Mouse (Mus musculus): ENCODE measurements around the gene Terf2ip. TPM values are rescaled to one million over a fixed set of nuclear protein-coding genes. Genes with fewer than 3 reads are reported as not detected.
A peak's percentile ranks its signal among the peaks of the same experiment; 100 is the strongest.

Terf2ip gene
- total RNA-seq, 1 experiment, result 9.7 TPM

- in situ Hi-C loops (cut with MboI; ENCODE audit: low sequenced_read_pairs in 2 of 2, unreplicated experiment in 2 of 2), result no loop called here
Measured at GRCm38 (mm10) chr8:112034603-112035002, 23.4 kb downstream of the Terf2ip start.

GRCm38 (mm10) chr8:112037521-112037920, 26.3 kb downstream of the Terf2ip start:
- DNase-seq (ENCODE audit: low read depth, low spot score), result no peak
- TF ChIP-seq ZNF384 (IDR thresholded peaks at IDR 0.05; ENCODE audit: low read depth, low read length) (no peak), CHD2 (IDR thresholded peaks at IDR 0.05; ENCODE audit: low read depth, low read length) (no peak), ZC3H11A (IDR thresholded peaks at IDR 0.05; ENCODE audit: borderline replicate concordance, low read depth, low read length) (no peak), MAFK (IDR thresholded peaks at IDR 0.05; ENCODE audit: insufficient read depth, low read depth, low read length) (no peak), HCFC1 (IDR thresholded peaks at IDR 0.05; ENCODE audit: borderline replicate concordance, insufficient read depth, low read length) (no peak)
- H3K4me3 ChIP-seq (ENCODE audit: insufficient read depth in 1 of 2, low read depth in 1 of 2, low read length in 2 of 2, poor library complexity in 1 of 2, severe bottlenecking in 1 of 2), result peak overlapping the region; percentile 3 to 31; a peak in 2 of 4 replicates
- H3K9ac ChIP-seq (ENCODE audit: insufficient read depth, low read depth, low read length, poor library complexity, severe bottlenecking), result 0 out of 2 replicates have a peak overlapping the region, but pooled peaks have one; percentile 14
- H3K4me1 ChIP-seq (ENCODE audit: control insufficient read depth in 2 of 2, insufficient read depth in 2 of 2, low read length in 2 of 2, poor library complexity in 1 of 2), result peaks cover 0 to 2% of the 10 kb centered on the region in 2 experiments; a peak in 2 of 4 replicates
- no peaks in the 10 kb centered on the region for H3K36me3 ChIP-seq (ENCODE audit: control insufficient read depth, insufficient read depth, low read length, poor library complexity, severe bottlenecking)
- H3K27ac ChIP-seq (ENCODE audit: insufficient read depth, low read depth, low read length, poor library complexity, severe bottlenecking), result no peak overlapping the region
- in situ Hi-C loops (cut with MboI; ENCODE audit: low sequenced_read_pairs in 2 of 2, unreplicated experiment in 2 of 2), result no loop called here
- H3K9me3 ChIP-seq (ENCODE audit: control insufficient read depth, insufficient read depth, low read depth, low read length), result no peaks in the 10 kb centered on the region

More at GRCm38 (mm10) chr8:112034603-112035002, 23.4 kb downstream of the Terf2ip start:
- peak; percentile 77 for DNase-seq (ENCODE audit: low read depth, low spot score)
- Histone ChIP-seq H3K4me3 (ENCODE audit: insufficient read depth in 1 of 2, low read depth in 1 of 2, low read length in 2 of 2, poor library complexity in 1 of 2, severe bottlenecking in 1 of 2) (no peak overlapping the region), H3K27ac (ENCODE audit: insufficient read depth, low read depth, low read length, poor library complexity, severe bottlenecking) (no peak overlapping the region), H3K4me1 (ENCODE audit: control insufficient read depth in 2 of 2, insufficient read depth in 2 of 2, low read length in 2 of 2, poor library complexity in 1 of 2) (peaks cover 2 to 7% of the 10 kb centered on the region in 2 experiments; a peak in 3 of 4 replicates), H3K9me3 (ENCODE audit: control insufficient read depth, insufficient read depth, low read depth, low read length) (no peaks in the 10 kb centered on the region), H3K9ac (ENCODE audit: insufficient read depth, low read depth, low read length, poor library complexity, severe bottlenecking) (no peak overlapping the region), H3K36me3 (ENCODE audit: control insufficient read depth, insufficient read depth, low read length, poor library complexity, severe bottlenecking) (no peaks in the 10 kb centered on the region)
- TF ChIP-seq HCFC1 (IDR thresholded peaks at IDR 0.05; ENCODE audit: borderline replicate concordance, insufficient read depth, low read length), result no peak
- TF ChIP-seq ZC3H11A (IDR thresholded peaks at IDR 0.05; ENCODE audit: borderline replicate concordance, low read depth, low read length), result peak; percentile 83
- peak; percentile 45; the same call in 1 of the 2 replicates for TF ChIP-seq ZNF384 (IDR thresholded peaks at IDR 0.05; ENCODE audit: low read depth, low read length)
- TF ChIP-seq MAFK (IDR thresholded peaks at IDR 0.05; ENCODE audit: insufficient read depth, low read depth, low read length), result 0 out of 2 replicates have a peak, but pooled peaks have one; percentile 29
- 0 out of 2 replicates have a peak, but pooled peaks have one; percentile 57 for TF ChIP-seq CHD2 (IDR thresholded peaks at IDR 0.05; ENCODE audit: low read depth, low read length)

- DNase-seq (ENCODE audit: low read depth, low spot score), result no peak
- H3K4me3 ChIP-seq (ENCODE audit: insufficient read depth in 1 of 2, low read depth in 1 of 2, low read length in 2 of 2, poor library complexity in 1 of 2, severe bottlenecking in 1 of 2), result no peak overlapping the region
- no peak overlapping the region for H3K27ac ChIP-seq (ENCODE audit: insufficient read depth, low read depth, low read length, poor library complexity, severe bottlenecking)
- H3K9me3 ChIP-seq (ENCODE audit: control insufficient read depth, insufficient read depth, low read depth, low read length), result no peaks in the 10 kb centered on the region
- H3K9ac ChIP-seq (ENCODE audit: insufficient read depth, low read depth, low read length, poor library complexity, severe bottlenecking), result no peak overlapping the region
- H3K4me1 ChIP-seq (ENCODE audit: control insufficient read depth in 2 of 2, insufficient read depth in 2 of 2, low read length in 2 of 2, poor library complexity in 1 of 2), result no peaks in the 10 kb centered on the region
- no peaks in the 10 kb centered on the region for H3K36me3 ChIP-seq (ENCODE audit: control insufficient read depth, insufficient read depth, low read length, poor library complexity, severe bottlenecking)
- TF ChIP-seq MAFK (IDR thresholded peaks at IDR 0.05; ENCODE audit: insufficient read depth, low read depth, low read length), result no peak
- no peak for TF ChIP-seq HCFC1 (IDR thresholded peaks at IDR 0.05; ENCODE audit: borderline replicate concordance, insufficient read depth, low read length)
- no peak for TF ChIP-seq ZC3H11A (IDR thresholded peaks at IDR 0.05; ENCODE audit: borderline replicate concordance, low read depth, low read length)
- no peak for TF ChIP-seq CHD2 (IDR thresholded peaks at IDR 0.05; ENCODE audit: low read depth, low read length)
- no peak for TF ChIP-seq ZNF384 (IDR thresholded peaks at IDR 0.05; ENCODE audit: low read depth, low read length)
- in situ Hi-C loops (cut with MboI; ENCODE audit: low sequenced_read_pairs in 2 of 2, unreplicated experiment in 2 of 2), result no loop called here
Measured at GRCm38 (mm10) chr8:112045182-112045581, 34.0 kb downstream of the Terf2ip start.

- no peak for TF ChIP-seq MAFK (IDR thresholded peaks at IDR 0.05; ENCODE audit: insufficient read depth, low read depth, low read length)
- no peak for TF ChIP-seq HCFC1 (IDR thresholded peaks at IDR 0.05; ENCODE audit: borderline replicate concordance, insufficient read depth, low read length)
- TF ChIP-seq ZC3H11A (IDR thresholded peaks at IDR 0.05; ENCODE audit: borderline replicate concordance, low read depth, low read length), result no peak
- no peak for TF ChIP-seq ZNF384 (IDR thresholded peaks at IDR 0.05; ENCODE audit: low read depth, low read length)
- TF ChIP-seq CHD2 (IDR thresholded peaks at IDR 0.05; ENCODE audit: low read depth, low read length), result no peak
- in situ Hi-C loops (cut with MboI; ENCODE audit: low sequenced_read_pairs in 2 of 2, unreplicated experiment in 2 of 2), result no loop called here
- H3K27ac ChIP-seq (ENCODE audit: insufficient read depth, low read depth, low read length, poor library complexity, severe bottlenecking), result no peak overlapping the region
- no peaks in the 10 kb centered on the region for H3K4me1 ChIP-seq (ENCODE audit: control insufficient read depth in 2 of 2, insufficient read depth in 2 of 2, low read length in 2 of 2, poor library complexity in 1 of 2)
- H3K9me3 ChIP-seq (ENCODE audit: control insufficient read depth, insufficient read depth, low read depth, low read length), result no peaks in the 10 kb centered on the region
- no peak overlapping the region for H3K9ac ChIP-seq (ENCODE audit: insufficient read depth, low read depth, low read length, poor library complexity, severe bottlenecking)
- DNase-seq (ENCODE audit: low read depth, low spot score), result peak; percentile 86
- H3K4me3 ChIP-seq (ENCODE audit: insufficient read depth in 1 of 2, low read depth in 1 of 2, low read length in 2 of 2, poor library complexity in 1 of 2, severe bottlenecking in 1 of 2), result no peak overlapping the region
- H3K36me3 ChIP-seq (ENCODE audit: control insufficient read depth, insufficient read depth, low read length, poor library complexity, severe bottlenecking), result no peaks in the 10 kb centered on the region
Measured at GRCm38 (mm10) chr8:112045896-112046295, 34.7 kb downstream of the Terf2ip start.

All from ES-E14 (cell line).